Mouse (Mus musculus): Measurements from ENCODE around the gene Taar7e. TPM values are rescaled to one million over a fixed set of nuclear protein-coding genes. Genes with fewer than 3 reads are reported as not detected.

The Taar7e gene
- not detected in 2 replicates for polyA plus RNA-seq (2012)

GRCm38 (mm10) chr10:24037314-24037713, at the start of gene Taar7e:
TSS of gene Taar7e (plus strand) at chr10:24037614.

DNA sequence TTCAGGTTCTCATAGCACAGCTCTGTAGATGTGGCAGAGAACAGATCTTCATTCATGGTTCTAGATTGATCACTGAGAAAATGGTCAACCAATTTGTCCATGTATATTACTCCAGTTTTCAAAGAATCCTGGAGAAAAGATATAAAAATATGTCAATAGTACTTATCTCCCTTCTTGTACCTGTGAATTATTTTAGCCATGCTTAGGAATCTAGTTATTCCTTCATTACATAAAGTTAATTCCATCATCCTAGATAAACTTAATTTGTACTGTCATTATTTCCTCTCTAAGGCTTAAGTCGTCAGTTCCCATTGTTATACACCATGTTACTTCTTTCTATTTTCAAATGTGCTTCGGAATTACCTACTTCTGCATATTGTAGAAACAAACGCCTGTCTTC, 44.0 kb upstream of the Taar7e start, which contains the start of gene Taar7a:
Gene Taar7a (minus strand): TSS at position 101 of the 400 bp plus-strand sequence.

DNA sequence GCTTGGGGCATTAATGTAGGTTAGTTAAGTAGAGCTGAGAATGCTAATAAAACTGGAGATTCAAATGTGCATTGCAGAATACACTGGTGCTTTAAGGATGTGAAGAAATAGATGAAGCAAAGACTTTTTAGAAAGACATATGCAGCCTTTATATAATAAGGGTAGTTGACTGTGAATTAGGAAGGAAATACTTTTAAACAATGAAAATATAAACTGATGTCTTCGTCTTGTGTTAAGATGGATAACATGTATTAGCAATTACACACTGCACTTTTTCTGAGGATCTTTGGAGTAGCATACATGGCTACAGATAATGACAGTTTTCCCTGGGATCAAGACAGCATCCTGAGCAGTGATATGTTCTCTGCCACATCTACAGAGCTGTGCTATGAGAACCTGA, 37.8 kb upstream of the Taar7e start, which contains the start of gene Taar7b:
Gene Taar7b (plus strand): TSS at position 301 of the 400 bp plus-strand sequence.

GRCm38 (mm10) chr10:24026922-24027321, 10.5 kb upstream of the Taar7e start, which contains the start of gene Taar7d:
TSS of gene Taar7d (plus strand) at chr10:24027222.

DNA sequence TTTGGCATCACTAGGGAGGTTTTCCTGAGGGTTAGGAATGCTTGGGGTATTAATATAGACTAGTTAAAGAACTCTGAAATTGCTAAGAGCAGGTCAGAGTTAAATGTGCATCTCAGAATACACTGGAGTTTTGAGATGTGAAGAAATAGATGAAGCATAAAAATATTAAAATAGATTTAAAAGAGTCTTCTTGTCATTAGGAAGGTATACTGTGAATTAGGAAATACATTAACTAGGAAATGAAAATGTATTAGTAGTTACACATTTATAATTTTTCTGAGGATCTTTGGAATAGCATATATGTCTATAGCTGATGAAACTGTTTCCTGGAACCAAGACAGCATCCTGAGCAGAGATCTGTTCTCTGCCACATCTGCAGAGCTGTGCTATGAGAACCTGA, 11.8 kb downstream of the Taar7e start, which contains the start of gene Taar7f:
Gene Taar7f (plus strand): TSS at position 301 of the 400 bp plus-strand sequence.

DNA sequence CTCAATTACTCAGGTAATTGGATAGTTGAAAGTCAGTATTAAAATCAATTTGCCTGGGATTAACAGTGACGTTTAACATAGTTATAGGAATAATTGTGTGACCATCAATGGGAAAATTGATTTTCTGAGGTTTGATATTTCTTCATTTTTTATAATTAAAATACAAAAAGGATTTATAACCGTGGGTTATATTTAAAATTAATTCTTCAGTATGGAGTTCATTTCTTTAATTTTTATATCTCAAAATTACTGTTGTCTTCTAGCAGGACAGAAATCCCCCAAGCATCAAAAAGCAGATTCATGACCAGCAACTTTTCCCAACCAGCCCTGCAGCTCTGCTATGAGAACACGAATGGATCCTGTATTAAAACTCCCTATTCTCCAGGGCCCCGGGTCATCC, 38.8 kb downstream of the Taar7e start, which contains the start of gene Taar8a:
Gene Taar8a (plus strand): TSS at position 301 of the 400 bp plus-strand sequence.

Other genes with a start within 250 kb of the Taar7e start
- 0.41 and 1.4 TPM in 2 replicates for gene Slc18b1, start 240.6 kb upstream of the Taar7e start, polyA plus RNA-seq (2012)
- gene Vnn3, start 186.2 kb upstream of the Taar7e start, polyA plus RNA-seq (2012), result 0.12 TPM in 1 of 2 replicates, not detected in the other
- gene Vnn1, start 142.9 kb upstream of the Taar7e start, polyA plus RNA-seq (2012), result not detected in 2 replicates
- gene Taar1, start 117.3 kb upstream of the Taar7e start, polyA plus RNA-seq (2012), result not detected in 2 replicates
- gene Taar2, start 99.0 kb upstream of the Taar7e start, polyA plus RNA-seq (2012), result not detected in 2 replicates
- gene Taar3, start 88.1 kb upstream of the Taar7e start, polyA plus RNA-seq (2012), result not detected in 2 replicates
- gene Taar4, start 77.1 kb upstream of the Taar7e start, polyA plus RNA-seq (2012), result not detected in 2 replicates
- not detected in 2 replicates for gene Taar5, start 66.9 kb upstream of the Taar7e start, polyA plus RNA-seq (2012)
- not detected in 2 replicates for gene Taar6, start 52.0 kb upstream of the Taar7e start, polyA plus RNA-seq (2012)
- gene Taar7a, start 44.1 kb upstream of the Taar7e start, polyA plus RNA-seq (2012), result not detected in 2 replicates
- not detected in 2 replicates for gene Taar7b, start 37.7 kb upstream of the Taar7e start, polyA plus RNA-seq (2012)
- gene Taar7d, start 10.4 kb upstream of the Taar7e start, polyA plus RNA-seq (2012), result not detected in 2 replicates
- not detected in 2 replicates for gene Taar7f, start 11.9 kb downstream of the Taar7e start, polyA plus RNA-seq (2012)
- not detected in 2 replicates for gene Taar8a, start 38.9 kb downstream of the Taar7e start, polyA plus RNA-seq (2012)
- gene Taar8b, start 54.7 kb downstream of the Taar7e start, polyA plus RNA-seq (2012), result not detected in 2 replicates
- not detected in 2 replicates for gene Taar8c, start 64.3 kb downstream of the Taar7e start, polyA plus RNA-seq (2012)
- gene Taar9, start 71.9 kb downstream of the Taar7e start, polyA plus RNA-seq (2012), result not detected in 2 replicates
- gene Stx7, start 111.7 kb downstream of the Taar7e start, polyA plus RNA-seq (2012), result 126 and 152 TPM in 2 replicates
- gene Moxd1, start 185.9 kb downstream of the Taar7e start, polyA plus RNA-seq (2012), result not detected in 2 replicates